Mouse (Mus musculus) heart, adult 18-20 months (tissue): ENCODE measurements at regions not wholly inside any gene's neighbourhood (a gene's known extent, or its start where the extent isn't known, plus 50 kb on each side); places are given as distances from the start of the nearest gene placed in this dataset.

Source experiments
- DNase-seq, 2 experiments: peaks; one replicate each; pipeline ENCODE4 v3.0.0; 2021 to 2022; ENCODE audit warnings: mixed read lengths in 1 of 2

DNA sequence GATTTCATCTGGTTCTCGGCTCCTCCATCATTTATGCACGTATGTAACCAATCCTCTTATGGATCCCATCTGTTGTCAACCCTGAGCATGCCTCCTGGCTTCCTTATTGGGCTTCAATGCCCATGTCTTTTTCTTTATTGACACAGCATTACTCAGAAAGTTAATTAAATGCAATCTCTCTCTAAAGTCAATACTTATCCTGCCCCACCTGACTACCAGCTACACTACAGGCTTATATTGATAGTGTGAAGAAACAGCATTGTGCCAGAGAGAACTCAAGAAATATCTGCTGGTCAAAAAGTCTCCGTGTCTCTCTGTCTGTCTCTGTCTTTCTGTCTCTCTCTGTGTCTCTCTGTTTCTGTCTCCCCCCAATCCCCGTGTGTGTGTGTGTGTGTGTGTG is 194.7 kb upstream of the Rfx3 start:
- no peak for DNase-seq

GRCm38 (mm10) chr19:28203719-28204118 is 192.8 kb upstream of the Rfx3 start:
- DNase-seq, result no peak

GRCm38 (mm10) chr19:28199385-28199784 is 188.4 kb upstream of the Rfx3 start:
- no peak for DNase-seq

DNA sequence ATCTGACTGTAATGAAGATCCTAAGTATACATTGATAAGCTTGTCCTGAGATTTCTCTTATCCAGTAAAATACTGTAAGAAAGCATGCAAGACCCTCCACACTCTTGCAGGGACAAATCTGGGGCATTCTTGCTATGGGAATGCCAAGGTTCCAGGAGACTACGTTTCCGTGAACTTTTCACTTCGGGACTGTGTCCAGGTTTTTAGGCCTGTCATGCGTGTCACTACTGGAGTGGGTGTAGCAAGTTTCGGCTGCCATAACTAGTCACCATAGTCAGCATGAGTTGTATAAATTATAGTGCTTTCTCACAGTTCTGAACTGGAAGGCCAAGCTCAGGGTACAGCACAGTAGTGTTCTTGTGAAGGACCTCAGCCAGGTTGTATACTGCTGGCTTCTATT is 185.9 kb upstream of the Rfx3 start:
- DNase-seq, result no peak

DNA sequence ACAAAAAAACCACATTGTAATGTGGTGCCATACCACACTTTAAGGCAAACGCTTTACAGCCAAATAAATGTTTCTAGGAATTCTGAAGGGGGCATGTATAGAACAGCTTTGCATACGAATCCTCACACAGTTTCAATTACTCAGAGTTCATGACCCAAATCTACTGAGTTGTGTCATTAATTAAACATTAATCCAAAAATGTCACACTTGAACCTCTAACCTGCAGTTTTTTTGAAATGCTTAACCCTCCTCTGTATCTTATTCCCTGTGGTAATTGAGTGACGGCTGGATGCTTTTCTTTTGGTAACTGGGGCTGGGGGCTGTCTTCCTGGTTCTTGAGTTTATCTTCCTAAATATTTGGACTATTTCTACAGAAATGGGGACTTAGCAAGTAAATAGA is 181.3 kb upstream of the Rfx3 start:
- no peak for DNase-seq

- DNase-seq, result no peak
These were observed 180.6 kb upstream of the Rfx3 start for GRCm38 (mm10) chr19:28191428-28192116.

DNA sequence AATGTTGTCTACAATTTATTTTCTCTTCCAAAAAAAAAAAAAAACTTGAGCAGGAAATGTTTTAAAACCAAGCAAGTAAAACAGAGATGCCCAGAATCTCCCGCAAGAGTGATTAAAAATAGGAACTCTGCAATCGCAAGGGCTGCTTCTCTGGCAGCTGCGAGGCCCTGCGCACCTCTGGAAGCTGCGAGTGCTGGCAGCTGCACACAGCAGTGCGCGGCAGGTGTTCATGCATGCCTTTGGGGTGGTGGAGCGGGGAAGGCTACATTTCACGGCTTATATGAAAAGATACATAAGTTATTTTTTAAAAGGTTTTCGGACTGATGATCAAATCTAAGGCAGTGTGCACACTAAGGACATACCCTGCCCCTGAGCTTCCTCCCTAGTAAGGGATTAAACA is 179.3 kb upstream of the Rfx3 start:
- no peak for DNase-seq

DNA sequence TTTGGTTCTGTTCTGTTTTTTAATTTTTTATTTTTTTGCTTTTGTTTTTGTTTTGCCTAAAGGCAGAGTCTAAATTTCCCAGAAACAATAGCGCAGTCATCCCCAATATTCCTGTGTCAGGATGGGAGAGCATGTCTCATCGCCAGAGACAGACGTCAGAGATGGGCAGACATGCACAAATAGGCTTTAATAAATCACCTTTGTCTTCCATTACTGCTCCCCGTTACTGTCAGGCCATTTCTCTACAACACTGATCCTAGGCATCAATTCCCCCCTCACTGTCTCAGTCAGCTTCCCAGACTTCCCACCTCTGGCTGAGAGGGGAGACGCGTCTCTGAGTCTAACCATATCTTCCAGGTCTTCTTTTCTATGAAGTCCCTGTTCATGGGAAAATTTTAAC is 177.4 kb upstream of the Rfx3 start:
- no peak for DNase-seq

GRCm38 (mm10) chr19:28182411-28183182 is 171.6 kb upstream of the Rfx3 start:
- no peak for DNase-seq

DNA sequence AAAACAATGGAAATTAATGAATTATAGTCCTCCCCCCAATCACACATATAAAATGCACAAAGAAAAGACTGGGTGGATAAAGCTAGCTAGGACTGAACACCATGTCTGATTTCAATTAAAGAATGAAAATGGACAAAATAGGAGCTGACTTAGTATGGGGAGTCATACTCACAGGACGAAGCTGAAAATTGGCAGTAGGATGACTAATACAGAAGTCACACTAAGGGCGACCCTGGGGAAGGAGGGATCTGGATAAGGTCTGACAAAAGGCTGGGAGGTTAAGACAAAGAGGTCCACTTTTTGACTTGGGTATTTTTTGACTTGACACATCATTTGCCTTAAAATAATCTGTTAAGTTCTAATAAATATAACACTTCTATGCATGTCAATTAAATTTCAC is 170.2 kb upstream of the Rfx3 start:
- DNase-seq, result no peak

GRCm38 (mm10) chr19:28178114-28178513 is 167.1 kb upstream of the Rfx3 start:
- DNase-seq, result peak; percentile 4 to 5

DNA sequence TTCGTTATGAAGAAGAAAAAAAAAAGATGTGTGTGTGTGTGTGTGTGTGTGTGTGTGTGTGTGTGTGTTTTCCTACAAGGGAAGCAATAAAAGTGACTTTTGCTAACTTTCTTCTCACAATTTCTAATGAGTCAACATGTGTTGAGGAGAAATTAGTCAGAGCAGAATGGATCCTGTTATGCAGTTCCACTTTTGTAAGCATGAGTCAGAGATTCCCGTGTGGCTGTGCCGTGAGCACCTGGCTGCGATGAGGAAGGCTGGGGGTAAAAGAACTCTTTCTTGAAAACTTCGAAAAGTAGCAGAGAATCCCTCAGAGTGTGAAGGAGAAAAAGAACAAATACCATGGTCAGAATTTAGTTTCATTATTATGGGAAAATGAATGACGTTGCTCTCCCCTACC is 165.9 kb upstream of the Rfx3 start:
- DNase-seq, result no peak

DNA sequence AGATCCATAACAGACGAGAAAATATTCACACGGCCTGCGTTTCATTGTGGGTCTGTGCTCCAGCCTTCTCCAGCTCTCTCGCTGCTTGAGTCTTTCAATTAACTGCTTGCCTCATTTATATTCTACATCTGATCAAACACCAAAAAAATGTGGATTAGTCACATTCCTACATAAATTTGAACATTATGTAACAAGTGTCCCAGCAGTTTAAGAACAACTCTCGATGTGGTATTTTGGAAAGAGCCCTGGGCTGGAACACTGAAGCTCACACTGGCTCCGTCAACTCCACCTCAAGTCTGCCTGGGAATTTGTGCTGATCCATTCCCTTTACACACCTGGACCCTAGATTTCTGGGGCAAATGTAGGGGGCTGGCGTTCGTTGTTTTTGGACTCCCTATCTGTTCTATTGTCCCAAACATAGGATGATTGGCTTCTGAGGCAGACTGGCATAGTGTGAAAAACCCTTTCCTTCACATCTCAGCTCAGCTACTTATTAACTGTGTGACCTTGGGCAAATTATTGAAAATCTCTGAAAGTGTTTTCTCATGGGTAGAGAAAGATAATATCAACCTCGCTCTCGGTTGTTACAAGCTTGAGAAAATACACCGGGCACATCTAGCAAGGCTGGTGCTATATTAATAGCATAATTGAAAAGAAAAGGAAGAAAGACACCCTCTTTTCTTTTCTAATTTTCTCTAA is 161.0 kb upstream of the Rfx3 start:
- DNase-seq, result no peak

GRCm38 (mm10) chr19:28167451-28168165 is 156.6 kb upstream of the Rfx3 start:
- DNase-seq, result no peak

GRCm38 (mm10) chr19:28166626-28167025 is 155.7 kb upstream of the Rfx3 start:
- no peak for DNase-seq

GRCm38 (mm10) chr19:28165901-28166361 is 155.0 kb upstream of the Rfx3 start:
- peak; percentile 36 to 79 for DNase-seq

DNA sequence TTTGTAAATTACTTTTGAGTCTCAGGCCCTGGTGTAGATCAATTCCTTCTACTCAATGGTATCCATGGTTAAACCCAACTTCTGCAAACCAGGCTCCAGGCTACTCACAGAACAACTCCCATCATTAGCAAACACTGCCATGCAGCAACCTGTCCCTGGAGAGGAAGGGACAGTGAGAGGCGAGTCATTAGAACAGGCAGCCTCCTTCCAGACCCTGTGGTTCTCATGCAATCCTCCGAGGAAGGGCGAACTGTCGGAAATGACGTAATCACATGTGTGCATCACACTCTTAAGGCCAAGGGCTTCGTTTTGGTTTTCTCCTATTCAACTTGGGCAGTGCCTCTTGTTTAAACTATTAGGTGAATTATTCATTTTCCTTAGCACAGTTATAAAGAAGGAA is 152.2 kb upstream of the Rfx3 start:
- DNase-seq, result no peak

DNA sequence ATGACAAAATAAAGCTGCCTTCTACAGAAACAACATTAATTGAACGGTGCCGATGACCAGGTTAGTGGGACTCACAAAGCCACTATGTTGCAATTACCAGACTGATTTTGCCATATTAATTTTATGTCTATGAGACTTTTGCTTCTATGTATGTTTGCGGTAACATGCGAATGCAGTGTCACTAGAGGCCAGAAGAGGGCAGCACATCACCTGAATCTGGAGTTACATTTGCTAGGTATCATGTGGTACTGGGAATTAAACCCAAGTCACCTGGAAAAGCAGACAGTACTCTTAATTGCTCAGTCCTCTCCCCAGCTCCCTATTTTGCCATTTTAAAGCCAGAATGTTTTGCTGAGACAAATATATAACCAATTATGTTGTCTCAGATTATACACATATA is 149.6 kb upstream of the Rfx3 start:
- DNase-seq, result no peak

DNA sequence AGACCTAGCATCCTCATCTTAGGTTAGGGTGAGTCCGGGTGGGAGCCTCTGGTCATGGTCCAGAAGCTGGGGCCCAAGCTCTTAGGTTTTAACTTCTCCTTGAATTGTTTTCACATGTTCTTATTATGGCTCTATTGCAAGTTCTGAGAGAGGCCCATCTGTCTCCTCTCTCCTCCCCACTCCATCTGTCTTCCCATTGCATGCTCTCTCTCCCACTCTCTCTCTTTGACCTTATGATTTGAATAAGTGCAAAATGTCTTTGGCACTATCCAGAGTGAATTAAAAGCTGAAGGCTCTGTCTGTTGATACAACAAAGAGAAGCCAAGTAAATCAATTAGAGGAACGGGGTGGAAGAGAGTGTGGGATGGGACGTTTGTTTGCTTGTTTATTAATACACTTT is 146.2 kb upstream of the Rfx3 start:
- DNase-seq, result no peak

DNA sequence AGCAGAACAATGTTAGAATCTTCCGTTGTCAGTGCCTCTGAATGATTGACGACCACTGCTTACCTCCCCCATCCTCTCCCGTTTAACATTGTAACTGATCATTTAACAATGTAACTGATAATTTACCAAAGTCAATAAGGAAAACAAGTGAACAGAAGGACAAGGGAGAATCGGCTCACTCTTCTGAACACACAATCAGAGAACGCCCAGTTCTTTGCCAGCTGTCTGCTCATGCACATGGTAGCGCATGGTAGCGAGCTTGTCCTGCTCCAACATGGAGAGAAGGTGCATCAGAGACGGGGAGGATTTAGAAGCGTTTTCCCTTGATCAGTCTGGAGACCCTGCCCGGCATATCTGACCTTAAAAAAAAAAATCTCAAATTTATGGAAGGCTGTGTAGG is 126.6 kb upstream of the Rfx3 start:
- no peak for DNase-seq

- no peak for DNase-seq
These were observed 123.8 kb upstream of the Rfx3 start for GRCm38 (mm10) chr19:28134806-28135205.
